Mouse (Mus musculus) neural tube, embryonic 11.5 days (tissue): ENCODE measurements around the gene Olfr56. TPM values are rescaled to one million over a fixed set of nuclear protein-coding genes. Genes with fewer than 3 reads are reported as not detected.

Source experiments
- ATAC-seq: fragments of 200-750 bp; cut with Nextera tagmentation; 2 replicates; pipeline ENCODE4 v1.8.0; 2017; ENCODE audit warnings: moderate number of reproducible peaks, mild to moderate bottlenecking, moderate TSS enrichment, moderate library complexity; ENCODE audit not compliant: insufficient read depth, low FRiP score, low TSS enrichment
- DNase-seq: peaks from one replicate; pipeline ENCODE4 v3.0.0-alpha.2; 2015; ENCODE audit warnings: low spot score
- H3K27ac ChIP-seq: fragments of 300-500 bp; sonication (generic); 2 replicates; pipeline ENCODE4 v1.5.1; 2014; ENCODE audit warnings: low read depth, mild to moderate bottlenecking, low read length
- H3K27me3 ChIP-seq: fragments of 300-500 bp; sonication (generic); 2 replicates; pipeline ENCODE4 v1.6.1; 2014; ENCODE audit warnings: mild to moderate bottlenecking, low read length, mixed read lengths; ENCODE audit not compliant: control insufficient read depth, insufficient read depth
- H3K36me3 ChIP-seq: fragments of 300-500 bp; sonication (generic); 2 replicates; pipeline ENCODE4 v1.6.1; 2014; ENCODE audit warnings: mild to moderate bottlenecking, low read length, moderate library complexity, mixed read lengths; ENCODE audit not compliant: control insufficient read depth, insufficient read depth
- H3K4me1 ChIP-seq: fragments of 300-500 bp; sonication (generic); 2 replicates; pipeline ENCODE4 v1.6.1; 2014; ENCODE audit warnings: low read length, mixed read lengths; ENCODE audit not compliant: control insufficient read depth, insufficient read depth
- H3K4me2 ChIP-seq: fragments of 300-500 bp; sonication (generic); 2 replicates; pipeline ENCODE4 v1.6.1; 2014; ENCODE audit warnings: low read depth, mild to moderate bottlenecking, moderate library complexity
- H3K4me3 ChIP-seq: fragments of 300-500 bp; sonication (generic); 2 replicates; pipeline ENCODE4 v1.5.1; 2014; ENCODE audit warnings: low read depth, low read length
- H3K9ac ChIP-seq: fragments of 300-500 bp; sonication (generic); 2 replicates; pipeline ENCODE4 v1.6.1; 2014; ENCODE audit warnings: mild to moderate bottlenecking, low read length
- H3K9me3 ChIP-seq: fragments of 300-500 bp; sonication (generic); 2 replicates; pipeline ENCODE4 v1.6.1; 2016; ENCODE audit warnings: low read length; ENCODE audit not compliant: control insufficient read depth
- WGBS: fragments of 180-500 bp; shearing (Covaris S2); extraction: QIAGEN DNeasy Blood & Tissue Kit; methylation state at CpG from one replicate; pipeline ENCODE4 v1.1.7; 2014; 5-methylcytosine and 5-hydroxymethylcytosine counted together
- polyA plus RNA-seq: library from polyadenylated mRNA; unstranded; fragments of >200 nt; fragmentation: Nextera tagmentation; extraction: Ambion mirVana; gene quantifications from 2 replicates; pipeline ENCODE4 v1.2.1, GENCODE M21; 2014

Gene Olfr56
- polyA plus RNA-seq, 1 experiment from 2014 or later, result not detected

GRCm38 (mm10) chr11:49084875-49085274 is 106.2 kb downstream of the Olfr56 start:
- Histone ChIP-seq H3K9ac (no peak overlapping the region), H3K36me3 (no peaks in the 10 kb centered on the region), H3K4me3 (no peak overlapping the region), H3K27ac (no peak overlapping the region), H3K9me3 (no peaks in the 10 kb centered on the region), H3K27me3 (no peaks in the 10 kb centered on the region), H3K4me1 (no peaks in the 10 kb centered on the region), H3K4me2 (no peak overlapping the region)
- DNase-seq (no peak), ATAC-seq (no peak)
- WGBS, result 44% methylated on average over 3 of the region's 3 CpGs

DNA sequence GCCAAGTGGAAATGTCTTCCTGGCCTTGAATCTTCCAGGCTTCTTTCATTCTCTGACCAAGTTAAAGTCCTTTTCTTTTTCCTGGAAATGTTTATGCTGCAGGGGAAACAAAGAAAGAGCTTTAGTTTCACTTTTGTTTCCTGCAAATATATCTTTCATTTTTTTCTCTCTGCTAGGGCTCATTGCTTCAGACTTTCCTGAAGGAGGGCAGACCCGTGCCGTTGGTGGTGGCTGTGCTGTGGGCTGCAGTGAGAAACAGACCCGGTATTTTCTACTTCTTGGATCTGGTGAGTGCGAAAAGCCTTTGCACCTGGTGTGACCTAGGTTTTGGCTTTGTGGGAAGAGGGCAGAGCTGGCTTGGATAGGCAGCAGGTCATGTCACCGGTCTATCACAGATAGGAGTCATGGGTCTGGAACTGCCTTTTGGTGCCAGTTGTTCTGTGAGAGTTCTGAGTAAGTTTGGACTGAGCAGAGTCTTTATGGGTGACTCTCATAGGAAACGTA is 108.2 kb downstream of the Olfr56 start:
- H3K9me3 ChIP-seq, result no peaks in the 10 kb centered on the region
- H3K9ac ChIP-seq, result no peak overlapping the region
- WGBS, result 88% methylated on average over 6 of the region's 6 CpGs
- H3K4me1 ChIP-seq, result no peaks in the 10 kb centered on the region
- H3K36me3 ChIP-seq, result no peaks in the 10 kb centered on the region
- no peak overlapping the region for H3K27ac ChIP-seq
- no peak overlapping the region for H3K4me2 ChIP-seq
- H3K27me3 ChIP-seq, result no peaks in the 10 kb centered on the region
- no peak overlapping the region for H3K4me3 ChIP-seq
- ATAC-seq (no peak), DNase-seq (no peak)

GRCm38 (mm10) chr11:49087830-49088616 is 109.3 kb downstream of the Olfr56 start:
- DNase-seq (no peak), ATAC-seq (no peak)
- Histone ChIP-seq H3K9ac (no peak overlapping the region), H3K4me1 (no peaks in the 10 kb centered on the region), H3K4me2 (no peak overlapping the region), H3K9me3 (no peaks in the 10 kb centered on the region), H3K4me3 (no peak overlapping the region), H3K27me3 (no peaks in the 10 kb centered on the region), H3K27ac (no peak overlapping the region), H3K36me3 (no peaks in the 10 kb centered on the region)
- 45% methylated on average over 22 of the region's 22 CpGs for WGBS

- 92% methylated on average over 5 of the region's 5 CpGs for WGBS
- H3K27me3 ChIP-seq, result no peaks in the 10 kb centered on the region
- no peak for ATAC-seq
Measured at GRCm38 (mm10) chr11:49088990-49089652, 110.4 kb downstream of the Olfr56 start.

DNA sequence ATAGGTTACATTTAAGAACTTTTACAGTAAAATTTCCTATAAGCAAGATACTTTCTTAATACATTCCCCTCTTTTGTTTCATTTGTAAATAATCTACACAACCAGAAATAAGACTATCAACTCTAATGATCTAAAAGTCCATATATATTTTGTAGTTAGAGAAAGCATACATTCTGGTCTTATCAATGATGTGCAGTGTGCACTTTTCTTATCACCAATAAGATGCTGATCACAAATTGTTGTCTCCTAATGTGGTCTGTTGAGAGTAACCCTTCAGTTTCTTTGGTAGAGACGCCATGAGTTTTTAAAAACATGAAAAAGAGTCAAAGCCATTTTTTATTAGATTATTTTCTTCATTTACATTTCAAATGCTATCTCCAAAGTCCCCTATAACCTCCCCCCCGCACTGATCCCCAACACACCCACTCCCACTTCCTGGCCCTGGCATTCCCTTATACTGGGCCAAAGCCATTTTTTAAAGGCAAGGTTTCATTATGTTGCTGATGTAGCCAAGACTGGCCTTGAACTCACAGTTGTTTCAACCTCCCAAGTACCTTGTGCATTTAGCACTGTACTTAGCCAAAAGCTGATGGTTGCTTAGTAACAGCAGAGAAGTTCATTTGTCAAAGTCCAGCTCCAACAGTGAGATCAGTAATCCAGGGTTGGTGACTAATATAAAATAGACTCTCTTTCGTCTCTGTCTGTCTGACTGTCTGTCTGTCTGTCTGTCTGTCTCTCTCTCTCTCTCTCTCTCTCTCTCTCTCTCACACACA is 111.2 kb downstream of the Olfr56 start:
- no peak overlapping the region for H3K27ac ChIP-seq
- no peaks in the 10 kb centered on the region for H3K4me1 ChIP-seq
- H3K4me3 ChIP-seq, result no peak overlapping the region
- no peak for ATAC-seq
- no peaks in the 10 kb centered on the region for H3K9me3 ChIP-seq
- 84% methylated on average over 3 of the region's 3 CpGs for WGBS
- no peaks in the 10 kb centered on the region for H3K36me3 ChIP-seq
- H3K27me3 ChIP-seq, result no peaks in the 10 kb centered on the region
- DNase-seq, result no peak
- H3K9ac ChIP-seq, result no peak overlapping the region
- H3K4me2 ChIP-seq, result no peak overlapping the region

More at GRCm38 (mm10) chr11:49088990-49089652, 110.4 kb downstream of the Olfr56 start:
- no peak overlapping the region for H3K4me2 ChIP-seq
- no peak for DNase-seq
- H3K27ac ChIP-seq, result no peak overlapping the region
- H3K4me1 ChIP-seq, result no peaks in the 10 kb centered on the region
- no peaks in the 10 kb centered on the region for H3K9me3 ChIP-seq
- no peak overlapping the region for H3K9ac ChIP-seq
- no peak overlapping the region for H3K4me3 ChIP-seq
- H3K36me3 ChIP-seq, result no peaks in the 10 kb centered on the region

DNA sequence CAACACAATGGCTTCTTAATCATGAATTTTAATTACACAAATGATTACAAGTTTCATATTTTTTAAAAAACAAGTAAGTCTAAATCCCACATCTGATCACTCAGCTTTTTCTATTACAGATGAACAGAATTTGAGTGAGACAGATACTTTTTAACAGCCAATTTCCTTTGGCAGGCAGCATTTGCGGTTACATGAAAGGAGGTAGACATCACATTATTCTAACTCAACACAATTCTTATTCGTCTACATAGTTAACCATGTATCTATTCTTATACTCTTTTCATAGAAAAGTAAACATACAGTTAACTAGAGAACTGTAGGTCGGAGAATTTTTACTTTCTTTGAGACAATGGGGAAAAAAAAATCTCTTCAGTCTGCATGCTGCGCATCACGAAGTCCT is 111.9 kb downstream of the Olfr56 start:
- Histone ChIP-seq H3K36me3 (no peaks in the 10 kb centered on the region), H3K27ac (no peak overlapping the region), H3K4me1 (no peaks in the 10 kb centered on the region), H3K9ac (no peak overlapping the region), H3K4me3 (no peak overlapping the region), H3K4me2 (no peak overlapping the region), H3K27me3 (no peaks in the 10 kb centered on the region), H3K9me3 (no peaks in the 10 kb centered on the region)
- DNase-seq (no peak), ATAC-seq (no peak)
- 94% methylated on average over 5 of the region's 5 CpGs for WGBS

DNA sequence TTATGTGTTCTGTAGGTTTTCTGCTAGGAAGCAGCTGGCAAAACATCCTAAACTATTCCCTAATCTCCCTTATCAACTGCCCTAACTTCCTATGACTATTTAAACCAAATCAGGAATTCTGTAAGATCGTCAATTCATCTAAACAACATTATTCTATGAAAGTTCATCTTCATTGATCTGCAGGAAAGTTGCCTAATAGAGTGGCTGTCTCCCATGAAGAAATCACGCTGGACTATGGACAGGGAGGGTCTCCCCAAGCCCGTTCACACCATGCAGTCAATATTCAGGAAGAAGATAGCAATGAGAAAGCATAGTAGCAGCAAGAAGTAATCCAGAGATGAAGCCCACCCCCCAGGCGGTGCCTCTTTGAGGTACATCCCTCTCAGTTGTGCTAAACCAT is 112.5 kb downstream of the Olfr56 start:
- no peaks in the 10 kb centered on the region for H3K36me3 ChIP-seq
- H3K4me1 ChIP-seq, result no peaks in the 10 kb centered on the region
- ATAC-seq (no peak), DNase-seq (no peak)
- no peaks in the 10 kb centered on the region for H3K27me3 ChIP-seq
- H3K9me3 ChIP-seq, result no peaks in the 10 kb centered on the region
- H3K27ac ChIP-seq, result no peak overlapping the region
- H3K4me2 ChIP-seq, result no peak overlapping the region
- H3K4me3 ChIP-seq, result no peak overlapping the region
- H3K9ac ChIP-seq, result no peak overlapping the region
- 85% methylated on average over 4 of the region's 4 CpGs for WGBS

- DNase-seq (no peak), ATAC-seq (no peak)
- Histone ChIP-seq H3K4me1 (no peaks in the 10 kb centered on the region), H3K27ac (no peak overlapping the region), H3K9me3 (no peaks in the 10 kb centered on the region), H3K9ac (no peak overlapping the region), H3K27me3 (no peaks in the 10 kb centered on the region), H3K4me2 (no peak overlapping the region), H3K4me3 (no peak overlapping the region), H3K36me3 (no peaks in the 10 kb centered on the region)
- 94% methylated on average over 1 of the region's 1 CpGs for WGBS
Measured at GRCm38 (mm10) chr11:49092053-49092586, 113.4 kb downstream of the Olfr56 start.
